Comparison of ENCODE assay signal across 8 mouse cellular contexts in the genomic region with DNA sequence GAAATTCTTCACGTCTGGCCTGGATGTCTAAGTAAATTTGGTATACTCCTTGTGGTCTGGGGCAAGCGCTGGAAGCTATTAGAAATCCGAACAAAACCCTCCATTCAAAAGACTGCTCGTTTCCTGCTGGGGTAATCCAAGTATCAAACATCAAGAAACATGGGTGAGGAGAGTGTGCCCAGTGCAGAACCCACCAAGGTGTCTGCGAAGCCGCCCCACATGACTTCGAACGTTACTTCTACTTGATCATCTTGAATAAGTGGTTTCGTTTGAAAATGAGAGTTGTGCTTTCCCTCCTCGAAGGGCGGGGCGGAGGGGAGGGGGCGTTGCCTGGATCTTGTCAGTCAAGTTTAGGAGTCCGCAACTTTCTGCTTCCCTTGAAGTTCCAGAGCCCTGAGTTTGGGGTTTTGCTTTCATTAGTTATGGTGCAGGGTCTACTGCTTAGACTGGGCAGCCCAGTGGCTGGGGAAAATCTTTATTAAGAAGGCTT.
DNase-seq lines count a peak whose midpoint lies in the region; ATAC-seq and TF ChIP-seq lines count a peak whose summit lies in the region.

No protein-coding gene starts in this region.

- no peaks in the 10 kb centered on the region for H3K36me3 ChIP-seq in forebrain, embryonic 12.5 days (replicated peaks)
- H3K36me3 ChIP-seq in limb, embryonic 11.5 days (ENCODE audit: control insufficient read depth, insufficient read depth, low read length) = no peaks in the 10 kb centered on the region
- H3K36me3 ChIP-seq in neural tube, embryonic 13.5 days = no peaks in the 10 kb centered on the region

- no peak for TF ChIP-seq POLR2A in lung, adult 2 months (IDR thresholded peaks at IDR 0.05; ENCODE audit: borderline replicate concordance, extremely low read depth, low read depth, low read length)

- peak; percentile 14 for DNase-seq in lung, adult 2 months
- no peak for DNase-seq in lung, postnatal 25 days (ENCODE audit: low spot score)
- peak; percentile 80 for DNase-seq in limb, embryonic 11.5 days (ENCODE audit: low spot score)
- DNase-seq in cerebellum, postnatal 36 days = no peak
- DNase-seq in left cerebral cortex, adult 18-20 months (ENCODE audit: low spot score in 2 of 2) = no peak

- H3K9ac ChIP-seq in forebrain, embryonic 12.5 days = no peak overlapping the region
- H3K9ac ChIP-seq in limb, embryonic 11.5 days (ENCODE audit: low read length) = no peak overlapping the region; the same call in 1 of the 2 replicates
- no peak overlapping the region for H3K9ac ChIP-seq in neural tube, embryonic 13.5 days

- H3K4me2 ChIP-seq in forebrain, embryonic 12.5 days = peak overlapping the region; percentile 42
- peak overlapping the region; percentile 14; the same call in 1 of the 2 replicates for H3K4me2 ChIP-seq in limb, embryonic 11.5 days (ENCODE audit: low read depth, severe bottlenecking)
- H3K4me2 ChIP-seq in neural tube, embryonic 13.5 days = peak overlapping the region; percentile 35

- no peaks in the 10 kb centered on the region; the same call in none of the 2 replicates for H3K4me1 ChIP-seq in lung, adult 2 months (ENCODE audit: control insufficient read depth, insufficient read depth, low read length)
- H3K4me1 ChIP-seq in forebrain, embryonic 12.5 days = peaks cover 27% of the 10 kb centered on the region
- peaks cover 26% of the 10 kb centered on the region for H3K4me1 ChIP-seq in limb, embryonic 11.5 days (ENCODE audit: control insufficient read depth, insufficient read depth, low read length)
- H3K4me1 ChIP-seq in neural tube, embryonic 13.5 days (replicated peaks) = peaks cover 30% of the 10 kb centered on the region

- TF ChIP-seq CTCF in lung, adult 2 months (IDR thresholded peaks at IDR 0.05; ENCODE audit: insufficient read depth, low read length) = no peak

- 0 out of 2 replicates have a peak overlapping the region, but pooled peaks have one; percentile 42 for H3K27ac ChIP-seq in forebrain, embryonic 12.5 days
- H3K27ac ChIP-seq in limb, embryonic 11.5 days (replicated peaks; ENCODE audit: low read depth, low read length) = peak overlapping the region; percentile 1; the same call in 1 of the 2 replicates
- H3K27ac ChIP-seq in neural tube, embryonic 13.5 days (replicated peaks) = peak overlapping the region; percentile 52

- peak; percentile 57; the same call in 1 of the 2 replicates for ATAC-seq in forebrain, embryonic 12.5 days (ENCODE audit: low FRiP score)
- no peak for ATAC-seq in limb, embryonic 11.5 days (ENCODE audit: insufficient number of reproducible peaks, low FRiP score, low TSS enrichment, low read depth)
- no peak for ATAC-seq in neural tube, embryonic 13.5 days (ENCODE audit: low read depth)
- ATAC-seq in megakaryocyte, adult 5-6 weeks (ENCODE audit: poor library complexity, severe bottlenecking) = no peak

- WGBS in lung, adult 2 months = 55% methylated on average over 14 of the region's 14 CpGs
- WGBS in forebrain, embryonic 12.5 days = 14% methylated on average over 14 of the region's 14 CpGs
- WGBS in limb, embryonic 11.5 days = 25% methylated on average over 14 of the region's 14 CpGs
- 43% methylated on average over 14 of the region's 14 CpGs for WGBS in neural tube, embryonic 13.5 days

- peak overlapping the region; percentile 24 for H3K4me3 ChIP-seq in lung, adult 2 months (replicated peaks; ENCODE audit: extremely low read depth, low read depth, low read length)
- peak overlapping the region; percentile 20; the same call in 1 of the 2 replicates for H3K4me3 ChIP-seq in forebrain, embryonic 12.5 days (replicated peaks)
- H3K4me3 ChIP-seq in limb, embryonic 11.5 days (ENCODE audit: low read depth, low read length) = no peak overlapping the region
- H3K4me3 ChIP-seq in neural tube, embryonic 13.5 days = no peak overlapping the region

- no peaks in the 10 kb centered on the region for H3K9me3 ChIP-seq in forebrain, embryonic 12.5 days
- no peaks in the 10 kb centered on the region for H3K9me3 ChIP-seq in limb, embryonic 11.5 days (ENCODE audit: control insufficient read depth, low read length)
- H3K9me3 ChIP-seq in neural tube, embryonic 13.5 days = no peaks in the 10 kb centered on the region

- H3K27me3 ChIP-seq in forebrain, embryonic 12.5 days = no peaks in the 10 kb centered on the region
- no peaks in the 10 kb centered on the region for H3K27me3 ChIP-seq in limb, embryonic 11.5 days (ENCODE audit: control insufficient read depth, insufficient read depth, low read length)
- no peaks in the 10 kb centered on the region for H3K27me3 ChIP-seq in neural tube, embryonic 13.5 days

Comparison
In these comparisons a context has a peak if more than half of its experiments do, and no peak if none do; other contexts are left out.
1. DNase-seq: peak in lung, adult 2 months (single experiment) and limb, embryonic 11.5 days (single experiment); none in lung, postnatal 25 days (single experiment), cerebellum, postnatal 36 days (0 of 2) and left cerebral cortex, adult 18-20 months (0 of 2).
2. H3K4me3 ChIP-seq: peak in lung, adult 2 months (single experiment) and forebrain, embryonic 12.5 days (single experiment); none in limb, embryonic 11.5 days (single experiment) and neural tube, embryonic 13.5 days (single experiment).
3. H3K27ac ChIP-seq: peak in every context shown above with its lines; median percentile 52 in neural tube, embryonic 13.5 days; 42 in forebrain, embryonic 12.5 days; 1 in limb, embryonic 11.5 days.
4. Peak in every context shown above with its lines, with median percentiles within 50 percentile points of each other: H3K4me2 ChIP-seq.